Mouse (Mus musculus) heart, postnatal 0 days (tissue): ENCODE data around the gene Hmgcl. TPM values are rescaled to one million over a fixed set of nuclear protein-coding genes. Genes with fewer than 3 reads are reported as not detected.
"Not testable (repeated sequence)": the region's sequence is repeated elsewhere in the genome, so short reads cannot be mapped to it uniquely, and the experiment has no call there.

Experiments used
- ATAC-seq: fragments of 200-750 bp; cut with Nextera tagmentation; 2 replicates; pipeline ENCODE4 v1.8.0; 2017; ENCODE audit warnings: low read depth, moderate number of reproducible peaks, moderate library complexity; ENCODE audit not compliant: insufficient read depth
- DNase-seq: peaks from one replicate; pipeline ENCODE4 v3.0.0-alpha.2; 2016; ENCODE audit warnings: low spot score
- H3K27ac ChIP-seq: fragments of 300-500 bp; sonication (generic); 2 replicates; pipeline ENCODE4 v1.5.1; 2014; ENCODE audit warnings: low read depth, mild to moderate bottlenecking
- H3K27me3 ChIP-seq: fragments of 300-500 bp; sonication (generic); 2 replicates; pipeline ENCODE4 v1.6.1; 2014; ENCODE audit warnings: low read length, mixed read lengths; ENCODE audit not compliant: control insufficient read depth, insufficient read depth
- H3K36me3 ChIP-seq: fragments of 300-500 bp; sonication (generic); replicated peaks from 2 replicates; pipeline ENCODE4 v1.6.1; 2014; ENCODE audit warnings: low read length, mixed read lengths; ENCODE audit not compliant: control insufficient read depth, insufficient read depth
- H3K4me1 ChIP-seq: fragments of 300-500 bp; sonication (generic); 2 replicates; pipeline ENCODE4 v1.6.1; 2014; ENCODE audit warnings: antibody characterized with exemption; ENCODE audit not compliant: control insufficient read depth, insufficient read depth
- H3K4me2 ChIP-seq: fragments of 300-500 bp; sonication (generic); 2 replicates; pipeline ENCODE4 v1.6.1; 2014; ENCODE audit warnings: low read depth, mild to moderate bottlenecking, low read length, moderate library complexity
- H3K4me3 ChIP-seq: fragments of 300-500 bp; sonication (generic); 2 replicates; pipeline ENCODE4 v1.5.1; 2014; ENCODE audit warnings: low read depth, low read length
- H3K9ac ChIP-seq: fragments of 300-500 bp; sonication (generic); replicated peaks from 2 replicates; pipeline ENCODE4 v1.6.1; 2014; ENCODE audit warnings: low read depth, low read length, mixed read lengths
- H3K9me3 ChIP-seq: fragments of 300-500 bp; sonication (generic); replicated peaks from 2 replicates; pipeline ENCODE4 v1.6.1; 2016; ENCODE audit warnings: low read length; ENCODE audit not compliant: control insufficient read depth
- CTCF ChIP-seq: IDR thresholded peaks from 2 replicates; pipeline ENCODE4 v1.5.1; 2016; ENCODE audit warnings: antibody characterized with exemption, control low read depth, low read depth
- EP300 ChIP-seq: IDR thresholded peaks from 2 replicates; pipeline ENCODE4 v1.6.1; 2016; ENCODE audit warnings: antibody characterized with exemption, low read depth
- WGBS: fragments of 180-500 bp; shearing (Covaris S2); extraction: QIAGEN DNeasy Blood & Tissue Kit; methylation state at CpG from one replicate; pipeline ENCODE4 v1.1.7; 2014; 5-methylcytosine and 5-hydroxymethylcytosine counted together
- polyA plus RNA-seq: library from polyadenylated mRNA; unstranded; fragments of >200 nt; fragmentation: Nextera tagmentation; extraction: Ambion mirVana; gene quantifications from 2 replicates; pipeline ENCODE4 v1.2.1, GENCODE M21; 2015
- total RNA-seq: library from RNA; depleted of rRNA; stranded (reverse); fragments of >200 nt; gene quantifications from 2 replicates; pipeline ENCODE4 v1.2.3, GENCODE M21; 2014; ENCODE audit warnings: low replicate concordance

The Hmgcl gene
- total and polyA plus RNA-seq, 2 experiments from 2014 or later, result 48.8 to 101 TPM

DNA sequence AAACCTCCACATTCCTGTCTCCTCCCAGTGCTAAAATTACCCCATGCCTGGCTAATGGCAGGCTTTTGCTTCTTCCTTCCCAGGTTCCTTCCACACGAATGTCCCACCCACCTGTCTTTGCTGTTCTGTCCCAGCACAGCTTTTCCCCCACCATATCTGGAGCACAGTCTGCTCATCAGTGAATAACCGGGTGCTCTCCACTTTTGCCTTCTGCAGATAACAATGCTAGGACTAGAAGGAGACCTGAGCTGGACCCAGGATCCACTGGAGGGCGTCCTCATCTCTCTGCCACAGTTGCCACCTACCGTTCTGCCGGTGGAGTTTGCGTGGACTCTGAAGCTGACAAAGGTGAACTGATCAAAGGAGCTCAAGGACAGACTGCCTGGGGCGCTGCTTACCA, 7.4 kb upstream of the Hmgcl start:
- Histone ChIP-seq H3K4me2 (no peak overlapping the region), H3K9ac (no peak overlapping the region), H3K27me3 (no peaks in the 10 kb centered on the region), H3K4me3 (no peak overlapping the region), H3K36me3 (peaks cover 21% of the 10 kb centered on the region), H3K27ac (no peak overlapping the region), H3K4me1 (peaks cover 6% of the 10 kb centered on the region; the same call in 1 of the 2 replicates), H3K9me3 (no peaks in the 10 kb centered on the region)
- 73% methylated on average over 7 of the region's 7 CpGs for WGBS
- DNase-seq (no peak), ATAC-seq (no peak)
- TF ChIP-seq EP300 (no peak), CTCF (no peak)

DNA sequence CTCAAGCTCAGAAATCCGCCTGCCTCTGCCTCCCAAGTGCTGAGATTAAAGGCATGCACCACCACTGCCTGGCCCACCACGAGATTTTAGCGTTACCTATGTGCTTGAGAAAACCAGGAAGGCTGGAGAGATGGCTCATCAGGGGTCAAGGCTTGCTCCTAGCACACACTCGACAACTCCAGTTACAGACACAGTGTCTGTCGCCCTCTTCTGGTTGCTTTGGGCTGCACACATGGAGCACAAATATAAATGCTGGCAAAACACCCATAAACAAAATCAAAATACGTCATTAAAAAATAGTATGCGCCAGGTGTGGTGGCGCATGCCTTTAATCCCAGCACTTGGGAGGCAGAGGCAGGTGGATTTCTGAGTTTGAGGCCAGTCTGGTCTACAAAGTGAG, 5.2 kb upstream of the Hmgcl start:
- H3K4me3 ChIP-seq, H3K9ac ChIP-seq, H3K27ac ChIP-seq, H3K4me1 ChIP-seq, DNase-seq, H3K9me3 ChIP-seq, H3K4me2 ChIP-seq, ATAC-seq, H3K27me3 ChIP-seq: not testable (repeated sequence)
- whole genome bisulfite sequencing, result 84% methylated on average over 8 of the region's 8 CpGs
- peak; percentile 29 for TF ChIP-seq CTCF
- H3K36me3 ChIP-seq, result peaks cover 11% of the 10 kb centered on the region

DNA sequence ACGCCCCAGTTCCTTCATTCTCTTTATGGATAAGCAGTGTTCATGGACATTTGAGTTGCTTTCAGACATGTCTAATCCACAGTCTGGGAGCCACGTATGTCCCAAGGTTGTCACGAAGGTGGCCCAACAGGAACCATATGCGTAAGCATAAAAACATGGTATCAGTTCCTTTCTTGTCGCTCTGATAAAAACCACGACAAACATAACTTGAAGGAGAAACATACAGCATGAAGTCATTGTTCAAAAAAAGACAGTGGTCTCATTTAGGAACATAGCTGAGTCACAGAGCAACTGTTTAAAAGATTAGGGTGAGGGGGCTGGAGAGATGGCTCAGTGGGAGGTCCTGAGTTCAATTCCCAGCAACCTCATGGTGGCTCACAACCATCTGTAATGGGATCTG, 4.1 kb upstream of the Hmgcl start:
- TF ChIP-seq CTCF, result no peak
- TF ChIP-seq EP300, result no peak
- H3K36me3 ChIP-seq, result peaks cover 11% of the 10 kb centered on the region
- no peak overlapping the region for H3K4me3 ChIP-seq
- no peak overlapping the region for H3K9ac ChIP-seq
- no peaks in the 10 kb centered on the region for H3K27me3 ChIP-seq
- DNase-seq, result no peak
- H3K9me3 ChIP-seq, result no peaks in the 10 kb centered on the region
- peaks cover 10% of the 10 kb centered on the region for H3K4me1 ChIP-seq
- no peak overlapping the region for H3K4me2 ChIP-seq
- H3K27ac ChIP-seq, result no peak overlapping the region; the same call in 1 of the 2 replicates
- no peak for ATAC-seq
- WGBS, result 32% methylated on average over 6 of the region's 6 CpGs

DNA sequence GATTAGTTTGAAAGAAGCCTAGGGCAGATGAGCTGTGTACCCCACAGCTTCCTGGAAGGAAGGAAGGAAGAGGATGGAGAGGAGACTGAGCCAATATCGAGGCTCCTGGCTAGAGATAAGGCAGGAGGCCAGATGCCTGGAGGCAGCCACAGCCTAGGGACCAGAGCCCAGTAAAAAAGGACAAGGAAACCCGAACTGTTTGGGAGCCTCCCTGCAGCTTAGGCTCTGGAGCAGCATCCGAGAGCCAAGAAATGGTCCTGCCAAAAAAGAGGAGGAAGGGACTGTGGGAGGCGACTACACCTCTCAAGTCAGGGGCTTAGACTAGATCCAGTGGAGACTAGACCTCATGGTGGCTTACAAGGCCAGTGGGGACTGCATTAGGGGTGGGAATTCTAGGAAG, 2.9 kb upstream of the Hmgcl start:
- Histone ChIP-seq H3K27ac (peak overlapping the region; percentile 25; the same call in 1 of the 2 replicates), H3K9me3 (no peaks in the 10 kb centered on the region), H3K4me3 (no peak overlapping the region), H3K9ac (no peak overlapping the region), H3K36me3 (peaks cover 11% of the 10 kb centered on the region), H3K27me3 (no peaks in the 10 kb centered on the region), H3K4me1 (peaks cover 10% of the 10 kb centered on the region), H3K4me2 (no peak overlapping the region)
- 24% methylated on average over 4 of the region's 4 CpGs for WGBS
- ATAC-seq, result no peak
- no peak for TF ChIP-seq EP300
- no peak for TF ChIP-seq CTCF
- DNase-seq, result no peak

DNA sequence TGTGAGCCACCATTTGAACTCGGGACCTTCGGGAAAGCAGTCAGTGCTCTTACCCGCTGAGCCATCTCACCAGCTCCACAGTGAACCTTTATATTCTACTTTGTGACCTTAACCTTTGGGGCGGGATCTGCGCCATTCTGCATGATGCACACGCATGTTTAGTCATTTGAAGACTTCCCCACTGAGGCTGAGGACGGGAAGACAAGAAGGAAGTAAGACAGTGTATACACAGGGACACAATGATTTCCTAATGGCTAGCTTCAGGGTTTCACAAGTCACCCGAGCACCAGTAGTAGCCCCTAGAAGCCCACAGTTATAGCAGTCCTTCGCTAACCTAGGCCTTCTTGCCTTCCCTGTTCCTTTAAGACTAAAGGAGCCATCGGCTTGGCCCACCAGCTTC, 542 bp upstream of the Hmgcl start:
- ATAC-seq (peak; percentile 2; the same call in 1 of the 2 replicates), DNase-seq (no peak)
- peak overlapping the region; percentile 81 for H3K27ac ChIP-seq
- 79% methylated on average over 10 of the region's 10 CpGs for WGBS
- H3K4me1 ChIP-seq, result peaks cover 14% of the 10 kb centered on the region
- no peaks in the 10 kb centered on the region; the same call in 1 of the 2 replicates for H3K36me3 ChIP-seq
- H3K4me3 ChIP-seq, result peak overlapping the region; percentile 76
- H3K27me3 ChIP-seq, result no peaks in the 10 kb centered on the region
- H3K9ac ChIP-seq, result peak overlapping the region; percentile 76; the same call in 1 of the 2 replicates
- no peaks in the 10 kb centered on the region for H3K9me3 ChIP-seq
- peak overlapping the region; percentile 85 for H3K4me2 ChIP-seq
- no peak for TF ChIP-seq CTCF
- TF ChIP-seq EP300, result no peak

DNA sequence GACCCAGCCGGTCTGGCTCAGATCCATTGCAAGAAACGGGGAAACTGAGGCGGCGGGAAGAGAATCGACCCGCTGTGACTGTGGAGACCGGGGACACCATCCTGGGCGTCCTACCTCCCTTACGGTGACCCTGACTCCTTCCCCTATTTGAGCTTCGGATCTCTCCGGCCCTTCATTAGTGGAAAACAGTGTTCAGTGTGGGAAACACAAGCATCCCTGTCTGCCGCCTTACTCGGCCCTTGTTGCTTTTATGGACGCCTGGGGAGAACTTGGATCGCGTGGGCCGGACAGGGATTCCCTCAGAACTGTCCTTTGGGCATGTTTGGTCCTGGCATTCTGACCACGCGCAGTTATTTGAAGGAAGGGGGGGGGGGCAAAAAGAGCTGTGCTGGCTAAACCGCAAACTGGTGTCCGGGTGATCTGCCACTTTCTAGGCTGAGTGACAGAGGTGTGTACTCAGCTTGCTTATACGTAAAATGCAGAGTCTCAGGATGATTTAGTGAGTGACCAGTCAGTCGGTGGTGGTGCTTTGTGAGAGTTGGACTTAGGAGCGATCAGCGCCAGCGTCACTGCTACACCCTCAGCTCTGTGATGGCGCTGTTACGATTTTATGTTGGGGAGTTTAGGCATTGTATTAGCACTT, 532 bp downstream of the Hmgcl start:
- no peaks in the 10 kb centered on the region for H3K27me3 ChIP-seq
- H3K4me2 ChIP-seq, result peak overlapping the region; percentile 85
- under 1% methylated on average over 28 of the region's 28 CpGs for WGBS
- H3K36me3 ChIP-seq, result peaks cover 10% of the 10 kb centered on the region; the same call in 1 of the 2 replicates
- ATAC-seq (peak; percentile 13; the same call in 1 of the 2 replicates), DNase-seq (no peak)
- H3K9ac ChIP-seq, result peak overlapping the region; percentile 76
- peak overlapping the region; percentile 76 for H3K4me3 ChIP-seq
- H3K9me3 ChIP-seq, result no peaks in the 10 kb centered on the region
- no peak for TF ChIP-seq CTCF
- no peak for TF ChIP-seq EP300
- peaks cover 14% of the 10 kb centered on the region for H3K4me1 ChIP-seq
- H3K27ac ChIP-seq, result peak overlapping the region; percentile 81
